In genomic region chr1:150460595-150460994, GRCm38 (mm10) we compare ENCODE assay signal across 22 mouse cellular contexts. TPM values are rescaled to one million over a fixed set of nuclear protein-coding genes. Genes with fewer than 3 reads are reported as not detected.
DNase-seq lines count a peak whose midpoint lies in the region; ATAC-seq and TF ChIP-seq lines count a peak whose summit lies in the region.
"Had no signal": no experiment of that assay in that cellular context is flagged by ENCODE, and none has a peak within 500 bp of the region (broad histone marks: within the 10 kb centered on the region; RNA-seq: fewer than 3 reads in every experiment).

No protein-coding gene starts in this region.

- in situ Hi-C loops in Patski (cut with MboI; ENCODE audit: low pct_unique_long_range_greater_than_20kb): no loop called here

- 44% methylated on average over 7 of the region's 7 CpGs for WGBS in intestine, embryonic 16.5 days
- WGBS in intestine, postnatal 0 days: 27% methylated on average over 7 of the region's 7 CpGs

- no peak overlapping the region for H3K27ac ChIP-seq in intestine, embryonic 16.5 days (ENCODE audit: low read length)
- no peak overlapping the region for H3K27ac ChIP-seq in intestine, postnatal 0 days (ENCODE audit: low read depth, low read length)
- H3K27ac ChIP-seq: embryonic facial prominence, embryonic 13.5 days; forebrain, embryonic 12.5 days; heart, embryonic 10.5 days; hindbrain, embryonic 13.5 days; hindbrain, postnatal 0 days had no signal

- H3K36me3 ChIP-seq in intestine, embryonic 16.5 days (ENCODE audit: control insufficient read depth, insufficient read depth, low read length): no peaks in the 10 kb centered on the region
- no peaks in the 10 kb centered on the region for H3K36me3 ChIP-seq in intestine, postnatal 0 days (ENCODE audit: control insufficient read depth, insufficient read depth)
- H3K36me3 ChIP-seq: embryonic facial prominence, embryonic 13.5 days; forebrain, embryonic 12.5 days; heart, embryonic 10.5 days; hindbrain, embryonic 13.5 days had no signal

- H3K4me2 ChIP-seq in intestine, embryonic 16.5 days (ENCODE audit: low read depth, low read length): no peak overlapping the region
- H3K4me2 ChIP-seq in intestine, postnatal 0 days (replicated peaks; ENCODE audit: low read depth): no peak overlapping the region
- H3K4me2 ChIP-seq: embryonic facial prominence, embryonic 13.5 days; forebrain, embryonic 12.5 days; hindbrain, embryonic 13.5 days had no signal

- DNase-seq in adrenal gland, adult 2 months: peak; percentile 29
- DNase-seq in adrenal gland, adult 8-10 months: no peak
- peak; percentile 34 for DNase-seq in Patski (ENCODE audit: low read depth, low spot score)
- DNase-seq in left cerebral cortex, adult 18-20 months (ENCODE audit: low spot score in 2 of 2): no peak
- DNase-seq in right cerebral cortex, adult 18-20 months: no peak
- DNase-seq: adrenal gland, postnatal 25 days; cerebellum, adult 18-20 months; cerebellum, adult 9-11 months; cerebellum, postnatal 36 days; gastrocnemius, postnatal 25 days; heart, postnatal 10 days; heart, postnatal 4 days had no signal

- no peak for TF ChIP-seq CTCF in intestine, postnatal 0 days (IDR thresholded peaks at IDR 0.05; ENCODE audit: low read depth)
- no peak for TF ChIP-seq CTCF in Patski (IDR thresholded peaks at IDR 0.05)

- no peak overlapping the region for H3K9ac ChIP-seq in intestine, embryonic 16.5 days (ENCODE audit: low read depth, low read length)
- no peak overlapping the region for H3K9ac ChIP-seq in intestine, postnatal 0 days (ENCODE audit: low read depth, low read length)
- H3K9ac ChIP-seq: embryonic facial prominence, embryonic 13.5 days; forebrain, embryonic 12.5 days; hindbrain, embryonic 13.5 days had no signal

- H3K9me3 ChIP-seq in intestine, embryonic 16.5 days (ENCODE audit: control insufficient read depth, low read length): no peaks in the 10 kb centered on the region
- no peaks in the 10 kb centered on the region for H3K9me3 ChIP-seq in intestine, postnatal 0 days (ENCODE audit: control insufficient read depth)
- H3K9me3 ChIP-seq: embryonic facial prominence, embryonic 13.5 days; forebrain, embryonic 12.5 days; heart, embryonic 10.5 days; hindbrain, embryonic 13.5 days had no signal

- H3K27me3 ChIP-seq in intestine, embryonic 16.5 days (replicated peaks; ENCODE audit: control insufficient read depth, insufficient read depth, low read length): no peaks in the 10 kb centered on the region
- no peaks in the 10 kb centered on the region for H3K27me3 ChIP-seq in intestine, postnatal 0 days (replicated peaks; ENCODE audit: control insufficient read depth, insufficient read depth, low read length)
- no peaks in the 10 kb centered on the region for H3K27me3 ChIP-seq in Patski
- H3K27me3 ChIP-seq: CH12.LX; embryonic facial prominence, embryonic 13.5 days; forebrain, embryonic 12.5 days; hindbrain, embryonic 13.5 days had no signal

- ATAC-seq in intestine, embryonic 16.5 days: 0 out of 2 replicates have a peak, but pooled peaks have one; percentile 26
- ATAC-seq in intestine, postnatal 0 days: no peak
- ATAC-seq in Patski: peak; percentile 88
- ATAC-seq: forebrain, embryonic 16.5 days; hindbrain, postnatal 0 days had no signal

- CTCF ChIA-PET in Patski (lab: Charles Lee): no interaction called here

- POLR2A ChIA-PET in Patski (lab: Charles Lee): interaction anchor here (1.0 to 1.6 kb wide), 2 partner anchors 15 to 35 kb away, joined by 3 read pairs; no protein-coding TSS in a partner anchor

- no peaks in the 10 kb centered on the region for H3K4me1 ChIP-seq in intestine, embryonic 16.5 days (ENCODE audit: control insufficient read depth, insufficient read depth, low read length)
- no peaks in the 10 kb centered on the region for H3K4me1 ChIP-seq in intestine, postnatal 0 days (replicated peaks; ENCODE audit: control insufficient read depth, insufficient read depth, low read length)
- H3K4me1 ChIP-seq: embryonic facial prominence, embryonic 13.5 days; forebrain, embryonic 12.5 days; hindbrain, embryonic 13.5 days had no signal

- no peak overlapping the region for H3K4me3 ChIP-seq in intestine, embryonic 16.5 days (ENCODE audit: low read length)
- no peak overlapping the region for H3K4me3 ChIP-seq in intestine, postnatal 0 days (ENCODE audit: low read depth, low read length)
- H3K4me3 ChIP-seq: embryonic facial prominence, embryonic 13.5 days; forebrain, embryonic 12.5 days; heart, embryonic 10.5 days; hindbrain, embryonic 13.5 days had no signal

RNA-seq across cellular contexts. Expression of gene Prg4, which starts 5.4 kb away (rescaled TPM):
- total RNA-seq in adrenal gland, adult 2 months (2021): 10 to 100 TPM in 1 of 2 experiments, 1 to 10 TPM in 1; 5.5 to 10.4 TPM
- 0.11 and 0.62 TPM in 2 replicates for polyA plus RNA-seq in adrenal gland, adult 2 months (2012; rRNA removed)
- 1 to 10 TPM; 2.6 to 6.2 (median 3.9) TPM for total RNA-seq in adrenal gland, adult 8-10 months (2022)
- polyA plus RNA-seq in intestine, embryonic 16.5 days (2015; fragmentation: Nextera tagmentation; extraction: Ambion mirVana): 0.22 and 0.32 TPM in 2 replicates
- 0.34 and 0.44 TPM in 2 replicates for polyA plus RNA-seq in intestine, postnatal 0 days (2015; fragmentation: Nextera tagmentation; extraction: Ambion mirVana)
- polyA plus RNA-seq in Patski (2021): 0.27 TPM
- total RNA-seq in left cerebral cortex, adult 18-20 months (2021): 10 to 100 TPM in 1 of 2 experiments, 1 to 10 TPM in 1; 10.0 to 12.5 TPM
- total RNA-seq: granulocyte monocyte progenitor cell, adult 5-6 weeks had no signal

Comparison
In these comparisons a context has a peak if more than half of its experiments do, and no peak if none do; other contexts are left out.
1. DNase-seq: peak in adrenal gland, adult 2 months (single experiment) and Patski (single experiment); none in adrenal gland, adult 8-10 months (single experiment), left cerebral cortex, adult 18-20 months (0 of 2) and right cerebral cortex, adult 18-20 months (single experiment).